Mouse (Mus musculus) cortical plate, adult 2 months (tissue): ENCODE data around the gene Cd164l2.

Source experiments
- CTCF ChIP-seq: fragments of 200-500 bp; IDR thresholded peaks from 2 replicates; pipeline ENCODE4 v1.5.1; 2011; ENCODE audit warnings: mild to moderate bottlenecking, control low read depth, low read length; ENCODE audit not compliant: insufficient read depth; ENCODE audit errors: extremely low read depth
- POLR2A ChIP-seq: fragments of 200-500 bp; IDR thresholded peaks from 2 replicates; pipeline ENCODE4 v1.6.1; 2011; ENCODE audit warnings: mild to moderate bottlenecking, low read length, control low read depth; ENCODE audit not compliant: insufficient read depth; ENCODE audit errors: extremely low read depth

GRCm38 (mm10) chr4:133186856-133187255 lies 25.1 kb upstream of the Cd164l2 start:
- TF ChIP-seq POLR2A = no peak
- TF ChIP-seq CTCF = no peak
